32 mouse cellular contexts compared by ENCODE assay signal in genomic region chr15:100585931-100586330, GRCm38 (mm10).
"Had no signal": no experiment of that assay in that cellular context is flagged by ENCODE, and none has a peak within 500 bp of the region (broad histone marks: within the 10 kb centered on the region; RNA-seq: fewer than 3 reads in every experiment).

No protein-coding gene starts in this region.

- H3K27ac ChIP-seq: heart, embryonic 10.5 days; heart, embryonic 13.5 days; heart, embryonic 15.5 days; hindbrain, embryonic 10.5 days; hindbrain, embryonic 13.5 days; hindbrain, embryonic 14.5 days; hindbrain, embryonic 15.5 days; intestine, embryonic 15.5 days; kidney, embryonic 15.5 days; kidney, postnatal 0 days; layer of hippocampus, adult 2 months; left cerebral cortex, adult 2 months had no signal

- H3K27me3 ChIP-seq: heart, embryonic 13.5 days; heart, embryonic 15.5 days; hindbrain, embryonic 13.5 days; hindbrain, embryonic 15.5 days; intestine, embryonic 15.5 days; kidney, embryonic 15.5 days had no signal

- H3K9me3 ChIP-seq: heart, embryonic 10.5 days; heart, embryonic 12.5 days; heart, embryonic 13.5 days; heart, embryonic 15.5 days; hindbrain, embryonic 10.5 days; hindbrain, embryonic 13.5 days; hindbrain, embryonic 15.5 days; intestine, embryonic 15.5 days; kidney, embryonic 15.5 days had no signal

- H3K4me3 ChIP-seq: heart, embryonic 10.5 days; heart, embryonic 12.5 days; heart, embryonic 13.5 days; heart, embryonic 15.5 days; hindbrain, embryonic 10.5 days; hindbrain, embryonic 13.5 days; hindbrain, embryonic 15.5 days; intestine, embryonic 15.5 days; kidney, embryonic 15.5 days; layer of hippocampus, adult 2 months; left cerebral cortex, adult 2 months had no signal

- ATAC-seq: hindbrain, embryonic 16.5 days; inflammation-experienced regulatory T-cells, adult 6 months; intestine, embryonic 15.5 days; intestine, embryonic 16.5 days; intestine, postnatal 0 days had no signal

- H3K4me1 ChIP-seq: heart, embryonic 10.5 days; heart, embryonic 12.5 days; heart, embryonic 13.5 days; heart, embryonic 15.5 days; hindbrain, embryonic 13.5 days; hindbrain, embryonic 15.5 days; intestine, embryonic 15.5 days; kidney, embryonic 15.5 days had no signal

- H3K9ac ChIP-seq: heart, embryonic 12.5 days; heart, embryonic 13.5 days; heart, embryonic 15.5 days; hindbrain, embryonic 13.5 days; hindbrain, embryonic 14.5 days; hindbrain, embryonic 15.5 days; intestine, embryonic 15.5 days; kidney, embryonic 15.5 days had no signal

- DNase-seq: heart, postnatal 14 days; heart, postnatal 36 days; heart, postnatal 4 days; kidney, adult 11 months; kidney, adult 18-20 months; kidney, adult 2 months; kidney, adult 8-10 months; kidney, adult 9 months; kidney, postnatal 10 days; kidney, postnatal 14 days; kidney, postnatal 36 days; kidney, postnatal 4 days; layer of hippocampus, adult 9-11 months; layer of hippocampus, postnatal 36 days had no signal

- H3K4me2 ChIP-seq: heart, embryonic 11.5 days; heart, embryonic 12.5 days; heart, embryonic 13.5 days; heart, embryonic 15.5 days; hindbrain, embryonic 13.5 days; hindbrain, embryonic 14.5 days; hindbrain, embryonic 15.5 days; intestine, embryonic 15.5 days; kidney, embryonic 15.5 days had no signal
